Mouse (Mus musculus) activated CD4-positive, CD25-positive, alpha-beta regulatory T cell (primary cell): ENCODE measurements around the gene Dyrk3. TPM values are rescaled to one million over a fixed set of nuclear protein-coding genes. Genes with fewer than 3 reads are reported as not detected.

Experiments
- polyA plus RNA-seq, 2 experiments: library from polyadenylated mRNA; unstranded; fragments of 100-300 nt; shearing (Covaris generic); gene quantifications; one replicate each; pipeline ENCODE4 v1.2.1; 2017

Gene Dyrk3
- polyA plus RNA-seq: under 1 TPM; 0.33 to 0.82 TPM

DNA sequence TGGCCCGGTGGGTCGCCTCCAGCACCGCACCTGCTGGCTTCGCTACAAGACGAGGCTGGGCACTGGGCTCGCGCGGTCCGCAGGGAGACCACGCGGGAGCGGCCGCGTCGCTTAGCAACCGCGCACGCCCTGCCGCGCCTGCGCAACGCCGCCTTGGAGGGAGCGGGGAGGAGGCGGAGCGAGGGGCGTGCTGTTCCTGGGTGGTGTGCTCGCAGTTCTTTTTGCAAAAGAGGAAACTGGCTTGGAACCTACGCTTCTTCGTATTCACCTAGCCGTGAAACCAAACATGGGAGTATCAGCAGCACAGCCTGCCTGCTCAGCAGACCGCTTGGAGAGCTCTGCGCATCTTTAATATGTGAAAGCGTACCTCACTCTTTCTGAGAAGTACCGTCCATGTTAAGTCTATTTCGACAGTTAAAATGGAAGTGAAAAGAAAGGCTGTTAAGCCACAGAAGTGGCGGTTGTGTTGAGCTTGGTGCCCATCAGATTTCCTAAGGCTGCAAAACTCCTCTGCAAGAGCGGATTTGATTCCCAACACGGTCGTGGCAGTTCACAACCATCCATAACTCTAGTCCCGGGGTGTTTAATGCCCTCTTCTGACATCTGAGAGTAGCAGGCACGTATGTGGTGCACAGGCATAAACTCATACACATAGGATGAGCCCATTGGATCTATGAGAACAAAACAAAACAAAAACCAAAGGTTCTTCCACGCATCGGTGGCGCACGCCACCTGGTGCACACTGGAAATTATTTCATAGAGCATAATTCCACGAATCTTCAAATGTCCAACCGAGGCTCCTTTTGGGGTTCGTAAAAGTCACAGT, at the start of gene Dyrk3:
Gene Dyrk3 (minus strand): TSS at position 150 of the 826 bp plus-strand sequence.

DNA sequence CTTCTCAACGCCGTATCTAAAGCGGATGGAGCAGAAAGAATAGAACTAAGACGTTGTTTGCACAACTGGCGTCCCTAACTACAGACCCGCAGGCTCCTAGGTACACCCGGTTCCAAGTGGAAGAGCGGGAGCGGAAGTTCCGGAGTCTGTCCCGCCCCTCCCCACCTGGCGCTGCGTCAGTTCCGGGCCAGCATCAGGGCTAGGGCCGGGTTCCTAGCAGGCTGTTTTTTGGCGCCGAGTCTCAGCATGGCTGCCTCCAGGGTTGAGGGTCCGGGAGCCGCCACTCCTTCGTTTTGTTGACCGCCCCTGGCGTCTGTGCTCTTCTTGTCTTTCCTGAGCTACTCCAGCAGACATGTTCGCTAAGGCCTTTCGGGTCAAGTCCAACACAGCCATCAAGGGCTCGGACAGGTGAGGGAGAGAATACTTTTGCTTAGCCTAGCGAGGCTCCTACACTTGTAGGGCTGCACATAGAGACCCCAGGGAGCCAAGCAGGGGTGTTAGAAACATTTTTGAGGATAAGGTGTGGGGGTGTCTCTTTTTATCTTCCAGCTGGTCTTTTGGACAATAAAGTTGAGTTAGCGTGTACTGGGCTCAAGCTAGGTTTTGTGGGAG, 15.0 kb upstream of the Dyrk3 start, which contains the start of gene Eif2d:
Gene Eif2d (plus strand): TSS at position 164 of the 612 bp plus-strand sequence.

DNA sequence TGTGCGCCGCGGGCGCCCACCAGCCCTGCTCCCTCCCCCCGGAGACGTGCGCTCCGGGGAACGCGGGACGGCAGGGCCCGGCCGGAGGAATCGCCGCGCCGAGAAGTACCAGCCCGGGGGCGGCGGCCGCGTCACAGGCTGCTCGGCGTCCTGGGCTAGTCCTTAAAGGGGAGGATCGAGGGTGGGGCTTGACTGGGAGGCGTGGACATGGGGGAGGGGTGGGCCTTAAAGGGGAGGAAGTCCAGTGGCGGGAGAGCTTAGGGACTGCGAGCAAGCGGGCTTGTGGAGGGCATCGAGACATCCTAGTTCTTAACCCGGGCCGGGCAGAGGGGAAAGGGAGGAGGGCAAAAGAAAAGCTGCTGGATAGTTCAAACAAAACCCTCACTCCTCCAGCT, 40.4 kb downstream of the Dyrk3 start, which contains the start of gene Mapkapk2:
Gene Mapkapk2 (minus strand): TSS at position 127 of the 395 bp plus-strand sequence.

Other genes starting within 250 kb of the Dyrk3 start
- under 1 TPM in 1 of 2 experiments, not detected in 1; 0.26 TPM for gene Il20, start 226.9 kb downstream of the Dyrk3 start, polyA plus RNA-seq
- not detected for gene Il19, start 198.2 kb downstream of the Dyrk3 start, polyA plus RNA-seq
- gene Il10, start 118.5 kb downstream of the Dyrk3 start, polyA plus RNA-seq: 10 to 100 TPM; 23.4 to 30.3 TPM
- 100 to 1,000 TPM; 136 to 153 TPM for gene Mapkapk2, start 40.5 kb downstream of the Dyrk3 start, polyA plus RNA-seq
- gene Eif2d, start 14.8 kb upstream of the Dyrk3 start, polyA plus RNA-seq: 10 to 100 TPM; 62.3 to 68.0 TPM
- 100 to 1,000 TPM; 332 to 448 TPM for gene Rassf5, start 106.9 kb upstream of the Dyrk3 start, polyA plus RNA-seq
- 100 to 1,000 TPM; 147 to 198 TPM for gene Ikbke, start 141.3 kb upstream of the Dyrk3 start, polyA plus RNA-seq